Mouse (Mus musculus): Measurements from ENCODE around the gene Crip2.

DNA sequence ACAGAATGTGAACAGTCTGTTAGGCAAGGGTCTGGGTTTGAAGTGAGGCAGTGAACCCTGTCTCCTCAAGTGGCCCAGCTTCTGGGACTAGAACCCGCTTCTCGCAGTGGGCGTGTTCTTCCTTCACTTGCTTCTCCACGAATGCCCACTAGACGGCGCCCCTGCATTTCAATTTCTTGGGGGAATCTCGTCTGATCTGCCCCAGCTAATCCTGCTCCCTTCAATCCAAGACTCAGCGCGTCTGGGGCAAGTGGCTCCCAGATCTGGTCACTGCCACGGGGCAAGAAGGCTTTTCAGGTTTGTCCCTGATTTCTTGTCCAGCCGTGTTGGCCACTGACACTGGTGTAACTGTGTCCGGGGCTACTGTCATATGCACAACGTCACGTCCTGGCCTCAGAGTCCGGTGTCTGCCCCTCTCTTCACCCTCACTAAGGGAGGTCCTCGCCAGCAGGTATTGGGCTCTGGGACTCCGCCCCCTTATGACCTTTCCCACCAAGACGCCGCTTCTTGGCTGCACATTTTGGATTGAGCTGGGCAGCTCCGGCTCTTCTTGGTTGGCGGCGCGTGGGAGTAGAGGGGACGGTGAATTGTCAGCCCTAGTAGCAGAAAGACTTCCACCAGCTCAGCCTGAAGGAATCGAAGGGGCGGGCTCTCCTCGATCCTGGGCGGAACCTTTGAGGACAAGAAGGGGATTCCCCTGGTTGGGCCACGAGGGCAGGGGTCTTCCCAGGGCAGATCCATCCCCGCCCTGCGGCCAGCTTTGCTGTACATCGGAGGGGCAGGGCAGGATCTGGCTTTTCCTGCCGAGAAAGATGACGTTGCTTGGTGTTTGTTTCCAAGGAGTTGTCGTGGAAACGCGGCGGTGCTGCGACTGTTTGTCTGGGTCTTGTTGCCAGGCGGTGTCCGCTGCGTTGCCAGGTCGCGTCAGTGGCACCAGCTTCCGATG, 6.3 kb downstream of the Crip2 start, which contains the start of gene Crip1:
- TF ChIP-seq CTCF (IDR thresholded peaks at IDR 0.05; ENCODE audit: control insufficient read depth, insufficient read depth, low read length), result peak; percentile 81
- TF ChIP-seq POLR2A (IDR thresholded peaks at IDR 0.05; ENCODE audit: borderline replicate concordance, control insufficient read depth, low read depth, low read length), result no peak

Data from bone marrow, adult 2 months (tissue).